Mouse (Mus musculus): ENCODE measurements at regions not wholly inside any gene's neighbourhood (a gene's known extent, or its start where the extent isn't known, plus 50 kb on each side); places are given as distances from the start of the nearest gene placed in this dataset.

- TF ChIP-seq CTCF (IDR thresholded peaks at IDR 0.05; ENCODE audit: insufficient read depth, low read length): no peak
- no peak for TF ChIP-seq POLR2A (IDR thresholded peaks at IDR 0.05; ENCODE audit: borderline replicate concordance, extremely low read depth, low read depth, low read length)
Observed at GRCm38 (mm10) chr13:44103340-44103739, 318.8 kb downstream of the Cd83 start.

Data from lung, adult 2 months (tissue).